Mouse (Mus musculus) midbrain, embryonic 16.5 days (tissue): ENCODE data around the gene Notch1. TPM values are rescaled to one million over a fixed set of nuclear protein-coding genes. Genes with fewer than 3 reads are reported as not detected.

Experiments
- ATAC-seq: fragments of 200-750 bp; cut with Nextera tagmentation; 2 replicates; pipeline ENCODE4 v1.8.0; 2017; ENCODE audit warnings: moderate TSS enrichment
- H3K27ac ChIP-seq: fragments of 300-500 bp; sonication (generic); 2 replicates; pipeline ENCODE4 v1.5.1; 2014; ENCODE audit warnings: mild to moderate bottlenecking, low read length, mixed read lengths
- H3K27me3 ChIP-seq: fragments of 300-500 bp; sonication (generic); 2 replicates; pipeline ENCODE4 v1.6.1; 2014; ENCODE audit warnings: low read depth, low read length, mixed read lengths; ENCODE audit not compliant: control insufficient read depth, insufficient read depth
- H3K36me3 ChIP-seq: fragments of 300-500 bp; sonication (generic); 2 replicates; pipeline ENCODE4 v1.6.1; 2014; ENCODE audit warnings: mild to moderate bottlenecking, low read length, moderate library complexity, mixed read lengths; ENCODE audit not compliant: control insufficient read depth, insufficient read depth
- H3K4me1 ChIP-seq: fragments of 300-500 bp; sonication (generic); 2 replicates; pipeline ENCODE4 v1.6.1; 2014; ENCODE audit warnings: mild to moderate bottlenecking, low read length, mixed read lengths; ENCODE audit not compliant: control insufficient read depth, insufficient read depth
- H3K4me2 ChIP-seq: fragments of 300-500 bp; sonication (generic); 2 replicates; pipeline ENCODE4 v1.6.1; 2014; ENCODE audit warnings: mild to moderate bottlenecking, low read length, mixed read lengths
- H3K4me3 ChIP-seq: fragments of 300-500 bp; sonication (generic); 2 replicates; pipeline ENCODE4 v1.5.1; 2014; ENCODE audit warnings: low read depth, mild to moderate bottlenecking, low read length, moderate library complexity, mixed read lengths
- H3K9ac ChIP-seq: fragments of 300-500 bp; sonication (generic); 2 replicates; pipeline ENCODE4 v1.6.1; 2014; ENCODE audit warnings: low read depth, low read length, mixed read lengths
- H3K9me3 ChIP-seq: fragments of 300-500 bp; sonication (generic); replicated peaks from 2 replicates; pipeline ENCODE4 v1.6.1; 2014; ENCODE audit warnings: mild to moderate bottlenecking, low read length, mixed read lengths; ENCODE audit not compliant: control insufficient read depth, poor library complexity, severe bottlenecking
- WGBS: fragments of 180-500 bp; shearing (Covaris S2); extraction: QIAGEN DNeasy Blood & Tissue Kit; methylation state at CpG from one replicate; pipeline ENCODE4 v1.1.7; 2014; 5-methylcytosine and 5-hydroxymethylcytosine counted together
- polyA plus RNA-seq: library from polyadenylated mRNA; unstranded; fragments of >200 nt; fragmentation: Nextera tagmentation; extraction: Ambion mirVana; gene quantifications from 2 replicates; pipeline ENCODE4 v1.2.1, GENCODE M21; 2015

The Notch1 gene
- polyA plus RNA-seq, 1 experiment from 2014 or later = 10.7 TPM

GRCm38 (mm10) chr2:26490760-26491301 lies 25.6 kb downstream of the Notch1 start:
- H3K4me1 ChIP-seq = peaks cover 48% of the 10 kb centered on the region
- H3K27ac ChIP-seq = peak overlapping the region; percentile 25
- no peak for ATAC-seq
- no peaks in the 10 kb centered on the region for H3K9me3 ChIP-seq
- H3K4me3 ChIP-seq = no peak overlapping the region
- no peak overlapping the region for H3K9ac ChIP-seq
- peak overlapping the region; percentile 9; the same call in 1 of the 2 replicates for H3K4me2 ChIP-seq
- H3K36me3 ChIP-seq = no peaks in the 10 kb centered on the region
- no peaks in the 10 kb centered on the region for H3K27me3 ChIP-seq
- 30% methylated on average over 4 of the region's 4 CpGs for WGBS

GRCm38 (mm10) chr2:26488535-26489135 lies 27.8 kb downstream of the Notch1 start:
- H3K9ac ChIP-seq = no peak overlapping the region
- no peaks in the 10 kb centered on the region for H3K9me3 ChIP-seq
- H3K27ac ChIP-seq = peak overlapping the region; percentile 86
- no peaks in the 10 kb centered on the region for H3K27me3 ChIP-seq
- H3K4me3 ChIP-seq = no peak overlapping the region
- ATAC-seq = no peak
- WGBS = 51% methylated on average over 9 of the region's 9 CpGs
- H3K4me1 ChIP-seq = peaks cover 60% of the 10 kb centered on the region
- no peaks in the 10 kb centered on the region for H3K36me3 ChIP-seq
- H3K4me2 ChIP-seq = peak overlapping the region; percentile 3; the same call in 1 of the 2 replicates

- Histone ChIP-seq H3K9me3 (no peaks in the 10 kb centered on the region), H3K9ac (peak overlapping the region; percentile 42; the same call in 1 of the 2 replicates), H3K4me1 (peaks cover 48% of the 10 kb centered on the region), H3K27ac (peak overlapping the region; percentile 86), H3K4me3 (no peak overlapping the region), H3K4me2 (peak overlapping the region; percentile 32), H3K27me3 (no peaks in the 10 kb centered on the region), H3K36me3 (no peaks in the 10 kb centered on the region)
- ATAC-seq = peak; percentile 34
- WGBS = 6% methylated on average over 18 of the region's 18 CpGs
Measured at GRCm38 (mm10) chr2:26487322-26488021, 29.0 kb downstream of the Notch1 start.

GRCm38 (mm10) chr2:26486835-26487321 lies 29.6 kb downstream of the Notch1 start:
- Histone ChIP-seq H3K27ac (peak overlapping the region; percentile 86), H3K4me3 (no peak overlapping the region), H3K9me3 (no peaks in the 10 kb centered on the region), H3K4me2 (peak overlapping the region; percentile 32), H3K4me1 (peaks cover 48% of the 10 kb centered on the region), H3K9ac (peak overlapping the region; percentile 20; the same call in 1 of the 2 replicates), H3K36me3 (no peaks in the 10 kb centered on the region), H3K27me3 (no peaks in the 10 kb centered on the region)
- ATAC-seq = peak; percentile 2; the same call in 1 of the 2 replicates
- WGBS = 7% methylated on average over 3 of the region's 3 CpGs

GRCm38 (mm10) chr2:26486264-26486810 lies 30.1 kb downstream of the Notch1 start:
- Histone ChIP-seq H3K27ac (peak overlapping the region; percentile 86), H3K9me3 (no peaks in the 10 kb centered on the region), H3K4me1 (peaks cover 48% of the 10 kb centered on the region), H3K36me3 (no peaks in the 10 kb centered on the region), H3K4me3 (no peak overlapping the region; the same call in 1 of the 2 replicates), H3K4me2 (peak overlapping the region; percentile 41), H3K9ac (0 out of 2 replicates have a peak overlapping the region, but pooled peaks have one; percentile 41), H3K27me3 (no peaks in the 10 kb centered on the region)
- WGBS = 20% methylated on average over 5 of the region's 5 CpGs
- ATAC-seq = no peak; the same call in 1 of the 2 replicates

- Histone ChIP-seq H3K4me1 (peaks cover 45% of the 10 kb centered on the region), H3K27ac (peak overlapping the region; percentile 86), H3K4me2 (peak overlapping the region; percentile 41), H3K36me3 (no peaks in the 10 kb centered on the region), H3K27me3 (no peaks in the 10 kb centered on the region), H3K9me3 (no peaks in the 10 kb centered on the region), H3K9ac (peak overlapping the region; percentile 41; the same call in 1 of the 2 replicates), H3K4me3 (no peak overlapping the region; the same call in 1 of the 2 replicates)
- WGBS = 11% methylated on average over 7 of the region's 7 CpGs
- ATAC-seq = peak; percentile 65
Measured at GRCm38 (mm10) chr2:26485710-26486109, 30.8 kb downstream of the Notch1 start.

- H3K4me3 ChIP-seq = no peak overlapping the region
- H3K9ac ChIP-seq = peak overlapping the region; percentile 18; the same call in 1 of the 2 replicates
- H3K27ac ChIP-seq = peak overlapping the region; percentile 86
- ATAC-seq = peak; percentile 18
- H3K4me2 ChIP-seq = peak overlapping the region; percentile 41
- no peaks in the 10 kb centered on the region for H3K27me3 ChIP-seq
- H3K9me3 ChIP-seq = no peaks in the 10 kb centered on the region
- H3K4me1 ChIP-seq = peaks cover 41% of the 10 kb centered on the region
- WGBS = 32% methylated on average over 9 of the region's 9 CpGs
- no peaks in the 10 kb centered on the region for H3K36me3 ChIP-seq
Measured at GRCm38 (mm10) chr2:26485278-26485677, 31.2 kb downstream of the Notch1 start.

- Histone ChIP-seq H3K27me3 (no peaks in the 10 kb centered on the region), H3K4me3 (no peak overlapping the region), H3K4me2 (no peak overlapping the region), H3K9ac (no peak overlapping the region), H3K9me3 (no peaks in the 10 kb centered on the region), H3K36me3 (no peaks in the 10 kb centered on the region), H3K4me1 (peaks cover 41% of the 10 kb centered on the region), H3K27ac (0 out of 2 replicates have a peak overlapping the region, but pooled peaks have one; percentile 86)
- WGBS = 85% methylated on average over 10 of the region's 10 CpGs
- no peak for ATAC-seq
Measured at GRCm38 (mm10) chr2:26484169-26484568, 32.3 kb downstream of the Notch1 start.
